Mouse (Mus musculus): Measurements from ENCODE around the gene Slc1a3.

Gene Slc1a3

GRCm38 (mm10) chr15:8601312-8602146, 109.0 kb downstream of the Slc1a3 start:
- DNase-seq = no peak

GRCm38 (mm10) chr15:8596375-8596900, 114.1 kb downstream of the Slc1a3 start:
- no peak for DNase-seq

- DNase-seq = no peak
Observed at GRCm38 (mm10) chr15:8595226-8595625, 115.3 kb downstream of the Slc1a3 start.

- DNase-seq = peak; percentile 63 to 84
Observed at GRCm38 (mm10) chr15:8589503-8590116, 121.0 kb downstream of the Slc1a3 start.

GRCm38 (mm10) chr15:8588065-8588464, 122.5 kb downstream of the Slc1a3 start:
- DNase-seq = no peak

- DNase-seq = no peak
Observed at GRCm38 (mm10) chr15:8586822-8587281, 123.7 kb downstream of the Slc1a3 start.

Measured in kidney, postnatal 25 days (tissue).